Mouse (Mus musculus) adrenal gland (tissue): ENCODE data around the gene Cbwd1.
"Not testable (repeated sequence)": the region's sequence is repeated elsewhere in the genome, so short reads cannot be mapped to it uniquely, and the experiment has no call there.

ENCODE experiments used
- intact Hi-C: fragments of 180-260 bp; cut with DNase I; formaldehyde crosslinking; loops from one replicate; pipeline ENCODE4 v1.15.1; 2025
- microRNA-seq, 2 experiments: library from miRNA; unstranded; fragments of <30 nt; microRNA quantifications; one replicate each; pipeline ENCODE4; 2019

Gene Cbwd1

DNA sequence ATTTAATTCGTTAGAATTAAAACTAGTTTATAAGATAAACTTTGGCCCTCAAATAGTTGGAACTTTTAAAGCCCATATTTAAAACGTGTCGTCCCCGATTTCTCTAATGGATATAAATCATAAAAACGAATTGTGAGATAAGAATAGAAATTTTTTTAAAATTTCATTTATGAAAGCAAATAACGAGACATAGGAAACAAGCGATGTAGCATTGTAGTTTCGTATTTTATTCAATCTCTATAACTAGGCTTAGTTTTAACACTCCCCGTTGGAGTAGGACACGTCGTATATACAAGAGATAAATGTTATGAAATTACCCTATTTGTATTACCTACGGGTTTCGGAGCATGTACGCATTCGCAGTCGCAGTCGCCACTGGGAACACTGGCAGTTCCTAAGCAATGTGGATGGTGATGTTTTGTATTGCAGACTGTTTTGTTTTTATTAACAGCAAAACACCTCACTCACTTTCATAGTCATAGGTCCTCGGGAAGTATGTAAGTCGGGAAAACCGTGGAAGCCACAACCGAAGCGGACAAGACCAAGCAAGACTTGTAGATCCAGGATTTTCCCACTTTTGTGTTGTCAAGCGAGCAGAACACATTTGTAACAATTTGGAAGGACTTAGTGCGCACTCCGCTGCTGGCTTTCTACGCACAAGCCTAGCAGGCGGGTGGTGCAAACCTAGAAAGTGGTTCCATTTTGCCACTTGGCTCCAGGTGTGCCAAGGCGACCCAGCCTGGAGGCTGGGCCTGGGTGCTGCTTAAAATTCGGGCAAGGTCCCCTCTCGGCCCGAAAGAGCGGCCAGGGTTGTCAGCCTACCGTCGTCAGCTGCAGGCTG is 62.5 kb downstream of the Cbwd1 start:
- intact Hi-C loops = no loop called here

DNA sequence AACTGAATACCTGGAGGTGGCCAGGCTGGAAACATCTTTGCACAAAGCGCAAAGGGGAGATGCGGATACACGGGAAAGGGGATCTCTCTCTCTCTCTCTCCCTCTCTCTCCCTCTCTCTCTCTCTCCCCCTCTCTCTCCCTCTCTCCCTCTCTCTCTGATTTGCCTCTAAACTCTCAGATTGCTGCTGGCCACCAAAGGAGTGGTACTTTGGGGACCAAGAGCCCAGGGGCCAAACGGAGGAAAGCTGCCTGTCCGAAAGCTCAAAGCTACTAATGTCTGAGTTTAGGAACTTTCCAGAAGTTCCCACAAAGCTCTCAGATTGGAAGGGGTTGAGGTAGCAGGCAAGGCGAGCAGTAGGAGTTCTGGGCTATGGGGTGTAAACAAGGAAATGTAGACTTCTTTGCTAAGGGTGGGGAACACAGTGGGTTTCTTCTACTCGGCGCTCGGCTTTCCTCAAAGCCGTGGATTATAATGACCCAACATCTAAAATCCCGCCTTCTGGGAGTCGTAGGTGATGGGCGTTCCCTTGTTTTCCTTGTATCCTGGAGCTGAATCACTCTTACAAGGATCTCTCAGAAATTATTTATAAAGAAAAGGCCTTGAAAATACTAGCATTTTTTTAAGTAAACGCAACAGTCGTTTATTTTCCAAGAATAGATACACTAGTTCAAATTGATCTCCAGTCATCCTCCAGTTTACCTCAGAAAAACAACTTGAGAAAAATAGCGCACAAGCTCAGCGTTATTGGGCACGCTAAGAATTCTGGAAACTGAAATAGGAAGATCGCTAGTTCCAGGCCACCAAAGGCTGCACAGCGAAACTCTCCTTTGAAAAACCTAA is 63.3 kb downstream of the Cbwd1 start:
- intact Hi-C loops = no loop called here

DNA sequence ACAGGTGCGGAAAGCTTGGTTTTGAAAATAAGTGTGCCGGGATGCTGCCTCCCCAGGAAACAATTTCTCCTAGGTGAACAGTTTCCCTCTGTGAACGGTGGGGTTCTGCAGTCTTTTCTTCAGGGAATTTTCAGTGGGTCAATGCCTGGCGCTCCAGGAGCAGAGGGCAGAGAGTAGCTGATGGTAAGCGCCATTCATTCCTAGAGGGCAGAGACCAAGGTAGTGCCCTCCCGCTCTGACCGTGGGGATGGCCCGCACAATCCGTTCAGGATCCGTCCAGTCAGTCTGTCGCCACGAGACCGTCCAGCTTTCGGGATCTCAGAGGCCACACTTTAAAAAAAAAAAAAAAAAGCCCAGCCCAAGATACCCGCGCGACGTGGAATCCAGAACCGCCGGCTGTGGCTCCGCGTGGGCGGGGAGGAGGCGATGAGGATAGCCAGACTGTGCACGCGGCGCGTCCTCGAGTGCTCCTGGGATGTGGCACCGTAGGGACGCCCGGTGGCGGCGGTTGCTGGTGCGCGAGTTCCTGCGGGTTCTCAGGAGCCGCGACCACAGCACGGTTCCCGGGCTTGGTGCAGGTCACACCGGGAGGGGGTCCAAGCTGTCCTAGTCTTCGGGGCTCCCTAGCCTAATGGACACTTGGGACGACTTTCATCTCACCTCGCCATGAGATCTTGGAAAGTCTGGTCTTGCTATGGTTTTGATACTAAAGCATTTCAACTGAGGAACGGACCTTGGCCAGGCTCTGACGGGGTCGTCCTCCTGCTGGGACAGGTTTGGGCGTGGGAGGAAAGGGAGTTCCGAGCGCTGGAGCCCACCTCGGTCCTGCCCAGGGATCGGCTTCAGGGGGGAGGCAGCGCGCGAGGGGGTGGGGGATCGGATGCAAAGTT is 64.2 kb downstream of the Cbwd1 start:
- intact Hi-C loops = no loop called here

DNA sequence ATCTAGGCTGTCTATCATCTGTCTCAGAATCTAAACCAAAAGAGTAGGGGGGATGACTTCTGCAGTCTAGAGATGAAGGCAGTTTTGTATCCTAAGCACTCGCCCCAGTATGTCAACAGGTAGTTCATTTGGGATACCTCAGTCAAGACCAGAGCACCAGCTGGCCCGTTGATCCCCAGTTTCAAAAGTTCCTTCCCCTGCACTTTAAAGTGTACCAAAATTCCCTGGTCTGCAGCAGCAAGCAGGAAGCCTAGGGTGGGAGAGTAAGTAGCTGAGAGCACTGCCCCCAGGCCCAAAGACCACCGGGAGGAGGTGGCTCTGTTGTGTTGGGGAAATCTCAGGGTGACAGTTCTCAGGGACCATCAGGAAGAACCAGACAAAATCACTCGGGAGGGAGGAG is 64.9 kb downstream of the Cbwd1 start:
- intact Hi-C loops = no loop called here

DNA sequence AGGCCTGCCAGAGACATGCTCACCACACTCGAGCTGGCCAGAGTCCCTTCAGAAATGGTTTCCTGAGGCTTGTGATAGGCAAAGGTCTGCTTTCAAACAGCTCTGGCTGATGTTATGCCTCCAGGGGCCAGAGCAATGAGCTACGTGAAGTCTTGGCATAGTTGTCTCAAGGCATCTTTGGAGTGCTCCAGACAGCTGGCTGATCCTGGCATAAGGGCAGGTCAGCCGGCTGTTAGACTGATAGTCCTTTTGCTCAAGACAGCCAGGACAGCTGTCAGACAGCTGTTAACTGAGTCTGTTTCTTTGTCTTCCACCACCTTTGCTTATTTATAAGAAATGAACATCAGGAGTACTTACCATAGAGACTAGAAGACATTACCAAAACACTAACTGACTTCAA is 74.5 kb downstream of the Cbwd1 start:
- intact Hi-C loops = loop anchor here (10.0 kb wide), 1 partner anchor 602 kb away; the partner anchor contains the start of gene Fxn

DNA sequence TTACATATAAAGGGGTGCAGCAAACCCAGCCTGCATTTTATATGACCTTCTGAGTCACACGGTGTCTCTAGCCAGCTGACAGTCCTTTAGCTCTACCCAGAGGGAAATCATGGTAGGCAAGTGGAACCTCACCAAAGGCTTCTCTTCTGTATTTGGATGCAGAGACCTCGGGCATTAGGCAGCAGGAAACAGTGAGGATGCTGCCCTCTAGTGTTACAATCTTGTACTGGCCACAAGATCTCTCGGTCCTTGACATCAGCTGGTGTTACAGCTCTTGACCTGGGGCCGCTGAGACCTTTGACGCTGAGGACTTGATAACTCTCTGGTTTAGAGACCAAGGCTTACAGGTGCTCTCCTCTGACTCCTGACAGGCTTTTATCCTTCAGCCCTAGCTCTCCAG is 75.9 kb downstream of the Cbwd1 start:
- intact Hi-C loops = loop anchor here (10.0 kb wide), 1 partner anchor 601 kb away; the partner anchor contains the start of gene Fxn

DNA sequence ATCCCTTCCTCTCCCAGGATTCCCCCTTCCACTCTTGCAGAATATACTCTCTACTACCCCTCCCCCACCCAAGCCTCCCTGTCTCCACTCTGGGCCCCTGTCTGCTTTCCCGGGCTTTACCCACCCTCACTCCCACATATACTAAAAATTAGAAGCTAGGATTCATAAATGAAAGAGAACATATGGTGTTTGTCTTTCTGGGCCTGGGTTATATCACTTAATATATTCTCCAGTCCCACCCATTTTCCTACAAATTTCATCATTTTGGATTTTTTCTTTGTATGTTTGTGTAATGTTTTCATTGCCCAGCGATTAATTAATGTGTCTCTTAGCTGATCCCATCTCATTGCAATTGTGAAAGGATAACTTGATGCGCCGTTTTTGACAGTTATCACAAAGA is 80.2 kb downstream of the Cbwd1 start:
- intact Hi-C loops = loop anchor here (10.0 kb wide), 1 partner anchor 596 kb away; the partner anchor contains the start of gene Fxn

DNA sequence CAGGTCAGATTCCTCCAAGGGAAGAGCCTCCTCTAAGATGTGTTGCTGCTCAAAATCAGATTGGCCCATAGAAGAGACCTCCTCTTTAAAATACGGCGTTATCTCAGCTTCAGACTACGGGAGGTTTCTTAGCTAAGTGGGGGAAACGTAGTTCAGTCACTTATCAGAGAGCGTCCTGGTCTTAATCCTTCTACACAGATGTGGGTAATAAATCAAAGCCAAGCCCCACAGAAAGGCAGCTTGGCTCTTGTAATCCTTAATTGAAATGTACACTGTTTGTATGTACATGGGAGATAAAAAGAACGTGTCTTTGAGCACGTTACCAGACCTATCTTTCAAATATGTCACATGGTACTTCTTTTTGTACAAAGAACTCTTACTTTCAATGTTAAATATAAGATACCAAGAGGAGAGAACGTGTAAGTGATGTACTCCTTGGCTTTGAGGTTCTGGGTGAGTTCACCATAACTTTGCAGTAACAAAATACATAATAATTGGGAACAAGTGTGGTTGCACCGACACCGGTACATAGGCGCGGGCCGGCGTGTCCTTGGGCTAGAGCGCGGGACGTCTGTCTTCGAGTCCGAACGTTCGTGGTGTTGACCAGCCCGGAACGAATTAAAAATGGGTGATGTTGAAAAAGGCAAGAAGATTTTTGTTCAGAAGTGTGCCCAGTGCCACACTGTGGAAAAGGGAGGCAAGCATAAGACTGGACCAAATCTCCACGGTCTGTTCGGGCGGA is 86.1 kb downstream of the Cbwd1 start, which contains the start of gene Gm10053:
TSS of gene Gm10053 (plus strand) at position 558 of the 742 bp plus-strand sequence.
- intact Hi-C loops = not testable (repeated sequence)

DNA sequence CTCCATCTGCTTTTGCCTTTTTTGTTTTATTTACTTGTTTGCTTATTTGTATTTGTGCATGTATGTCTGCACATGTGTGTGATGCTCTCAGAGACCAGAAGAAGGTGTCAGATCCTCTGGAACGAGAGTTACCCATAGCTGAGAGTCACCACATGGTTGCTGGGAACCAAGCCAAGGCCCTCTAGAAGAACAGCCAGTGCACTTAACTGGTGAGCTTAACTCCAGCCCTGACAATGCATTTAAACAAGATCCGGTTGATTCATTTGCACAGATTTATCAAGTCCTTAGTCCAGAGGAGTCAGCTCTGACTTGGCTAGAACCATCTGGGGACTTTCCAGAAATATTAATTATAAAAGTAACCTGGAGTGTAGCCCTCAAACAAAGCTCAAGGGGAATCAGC is 87.5 kb downstream of the Cbwd1 start:
- intact Hi-C loops = loop anchor here (5.0 kb wide), 1 partner anchor 252 kb away; no protein-coding TSS in a partner anchor

DNA sequence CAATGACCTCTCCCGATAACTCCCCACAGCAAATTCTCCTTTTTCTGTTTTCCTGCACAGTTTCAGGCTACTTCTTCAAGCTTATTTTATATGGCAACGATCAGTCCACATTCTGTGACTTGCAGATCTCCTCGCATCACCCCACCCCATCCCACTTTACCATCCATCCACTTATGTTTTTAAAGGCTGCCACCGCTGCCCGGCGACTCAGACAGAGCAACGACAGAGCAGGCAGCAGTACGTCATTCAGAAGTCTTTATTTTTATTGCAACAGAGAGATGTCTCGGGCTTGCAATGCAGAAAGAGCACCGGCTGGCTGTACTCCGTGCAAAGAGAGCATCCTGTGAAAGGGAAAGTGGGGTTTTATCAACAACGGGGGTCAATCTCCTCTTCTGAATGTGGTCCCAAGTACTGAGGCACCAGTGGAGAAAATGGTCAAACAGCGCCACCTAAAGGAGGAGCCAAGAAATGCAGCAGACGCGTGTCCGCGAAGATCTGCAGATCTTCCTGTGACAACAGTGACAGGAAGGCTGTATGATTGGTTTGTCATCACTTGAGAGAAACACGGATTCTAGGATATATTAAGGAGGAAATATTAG is 90.3 kb downstream of the Cbwd1 start:
- intact Hi-C loops = loop anchor here (2.0 to 5.0 kb wide), 2 partner anchors 166 to 249 kb away; no protein-coding TSS in a partner anchor

Small RNA genes within 50 kb of the gene (microRNA-seq; reads per million reads assigned to microRNA genes)
- gene Mir3084-1 = 0 reads per million in 2 experiments
